In genomic region chr3:67643135-67643534, GRCm38 (mm10) we compare ENCODE assay signal across 14 mouse cellular contexts.
"Had no signal": no experiment of that assay in that cellular context is flagged by ENCODE, and none has a peak within 500 bp of the region (broad histone marks: within the 10 kb centered on the region; RNA-seq: fewer than 3 reads in every experiment).

No protein-coding gene starts in this region.

- H3K9ac ChIP-seq: lung, embryonic 14.5 days; midbrain, embryonic 12.5 days; midbrain, embryonic 15.5 days; neural tube, embryonic 12.5 days; stomach, embryonic 15.5 days had no signal

- H3K27me3 ChIP-seq: midbrain, embryonic 12.5 days; midbrain, embryonic 15.5 days; neural tube, embryonic 12.5 days; stomach, embryonic 15.5 days had no signal

- ATAC-seq: midbrain, embryonic 15.5 days had no signal

- DNase-seq: lung, adult 18-20 months; lung, embryonic 14.5 days; lung, postnatal 10 days; lung, postnatal 4 days; right cerebral cortex, postnatal 25 days; thymus, adult 18-20 months; thymus, postnatal 14 days; thymus, postnatal 36 days had no signal

- H3K9me3 ChIP-seq: midbrain, embryonic 10.5 days; midbrain, embryonic 12.5 days; midbrain, embryonic 15.5 days; neural tube, embryonic 12.5 days; stomach, embryonic 15.5 days had no signal

- H3K4me1 ChIP-seq: stomach, embryonic 15.5 days had no signal

- H3K4me3 ChIP-seq: midbrain, embryonic 10.5 days; midbrain, embryonic 12.5 days; midbrain, embryonic 15.5 days; neural tube, embryonic 12.5 days; stomach, embryonic 15.5 days had no signal

- H3K27ac ChIP-seq: midbrain, embryonic 10.5 days; midbrain, embryonic 12.5 days; midbrain, embryonic 15.5 days; neural tube, embryonic 12.5 days; stomach, embryonic 15.5 days; stomach, postnatal 0 days had no signal

- H3K4me2 ChIP-seq: lung, embryonic 14.5 days; midbrain, embryonic 12.5 days; midbrain, embryonic 15.5 days; neural tube, embryonic 12.5 days; stomach, embryonic 15.5 days had no signal

- H3K36me3 ChIP-seq: midbrain, embryonic 10.5 days; midbrain, embryonic 12.5 days; midbrain, embryonic 15.5 days; neural tube, embryonic 12.5 days; stomach, embryonic 15.5 days had no signal
